Mouse (Mus musculus): ENCODE data around the gene Baiap2l1. TPM values are rescaled to one million over a fixed set of nuclear protein-coding genes. Genes with fewer than 3 reads are reported as not detected.
"Not testable (repeated sequence)": the region's sequence is repeated elsewhere in the genome, so short reads cannot be mapped to it uniquely, and the experiment has no call there.

Baiap2l1 gene
- polyA plus RNA-seq, 1 experiment from 2014 or later, result 2.3 TPM

- Histone ChIP-seq H3K27me3 (no peaks in the 10 kb centered on the region), H3K4me2 (no peak overlapping the region), H3K9me3 (no peaks in the 10 kb centered on the region), H3K27ac (replicated peaks) (no peak overlapping the region), H3K36me3 (no peaks in the 10 kb centered on the region), H3K4me3 (no peak overlapping the region), H3K4me1 (replicated peaks) (no peaks in the 10 kb centered on the region), H3K9ac (no peak overlapping the region)
- 77% methylated on average over 1 of the region's 1 CpGs for WGBS
- no peak for ATAC-seq (ENCODE audit: low FRiP score, low read depth)
Observed at GRCm38 (mm10) chr5:144341085-144341484, 16.8 kb downstream of the Baiap2l1 start.

DNA sequence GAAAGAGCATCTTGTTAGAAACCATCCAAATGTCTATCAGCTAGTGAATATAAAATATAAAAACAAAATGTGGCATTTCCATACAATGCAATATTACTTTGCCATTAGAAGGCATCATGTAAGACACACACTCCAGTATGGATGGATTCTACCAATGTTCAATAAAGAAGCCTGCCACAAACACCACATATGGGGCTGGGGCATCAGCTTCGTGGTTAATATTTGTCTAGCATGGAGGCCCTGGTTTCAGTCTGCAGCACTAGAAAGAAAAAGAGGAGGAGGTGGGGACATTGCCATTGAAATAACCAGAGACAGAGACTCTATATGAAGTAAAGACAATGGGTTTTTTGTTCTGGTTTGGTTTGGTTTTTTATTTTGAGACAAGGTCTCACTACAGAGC is 19.1 kb downstream of the Baiap2l1 start:
- Histone ChIP-seq H3K4me2 (no peak overlapping the region), H3K27ac (replicated peaks) (no peak overlapping the region), H3K27me3 (no peaks in the 10 kb centered on the region), H3K9ac (no peak overlapping the region), H3K9me3 (no peaks in the 10 kb centered on the region), H3K4me1 (replicated peaks) (no peaks in the 10 kb centered on the region), H3K36me3 (no peaks in the 10 kb centered on the region), H3K4me3 (no peak overlapping the region)
- ATAC-seq (ENCODE audit: low FRiP score, low read depth), result no peak
- 45% methylated on average over 1 of the region's 1 CpGs for WGBS

GRCm38 (mm10) chr5:144335357-144335756 is 22.6 kb downstream of the Baiap2l1 start:
- H3K9me3 ChIP-seq; H3K36me3 ChIP-seq; H3K27ac ChIP-seq (replicated peaks); H3K4me2 ChIP-seq; H3K4me3 ChIP-seq; H3K9ac ChIP-seq; H3K4me1 ChIP-seq (replicated peaks); H3K27me3 ChIP-seq; ATAC-seq (ENCODE audit: low FRiP score, low read depth): not testable (repeated sequence)
- WGBS, result 80% methylated on average over 6 of the region's 6 CpGs

- Histone ChIP-seq H3K27me3 (no peaks in the 10 kb centered on the region), H3K4me1 (replicated peaks) (no peaks in the 10 kb centered on the region), H3K36me3 (no peaks in the 10 kb centered on the region), H3K4me3 (no peak overlapping the region), H3K4me2 (no peak overlapping the region), H3K27ac (replicated peaks) (no peak overlapping the region), H3K9me3 (no peaks in the 10 kb centered on the region), H3K9ac (no peak overlapping the region)
- WGBS, result 92% methylated on average over 11 of the region's 11 CpGs
- no peak for ATAC-seq (ENCODE audit: low FRiP score, low read depth)
Observed at GRCm38 (mm10) chr5:144334010-144334409, 23.9 kb downstream of the Baiap2l1 start.

DNA sequence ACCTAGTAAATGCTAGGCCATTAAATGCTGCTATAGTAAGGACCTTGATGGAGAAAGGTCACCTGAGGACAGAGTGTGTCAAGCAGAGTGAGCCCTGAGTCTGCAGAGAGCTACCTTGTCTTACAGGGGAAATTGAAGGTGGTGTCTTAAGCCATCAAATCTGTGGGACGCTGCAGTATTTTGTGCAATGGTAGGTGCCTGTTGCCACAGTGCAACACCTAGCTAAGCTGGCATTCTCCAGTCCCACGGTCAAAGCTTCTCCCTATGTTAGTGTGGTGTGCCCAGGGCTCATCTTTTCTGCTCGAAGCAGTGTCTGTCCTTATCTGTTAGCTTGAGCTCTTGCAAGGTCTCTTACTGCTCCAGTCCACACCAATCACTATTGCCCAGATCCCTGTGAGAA is 35.2 kb downstream of the Baiap2l1 start:
- Histone ChIP-seq H3K4me1 (replicated peaks) (peaks cover 5% of the 10 kb centered on the region), H3K9ac (no peak overlapping the region), H3K4me2 (no peak overlapping the region), H3K4me3 (no peak overlapping the region), H3K9me3 (no peaks in the 10 kb centered on the region), H3K27ac (replicated peaks) (no peak overlapping the region), H3K36me3 (no peaks in the 10 kb centered on the region), H3K27me3 (no peaks in the 10 kb centered on the region)
- WGBS, result 92% methylated on average over 3 of the region's 3 CpGs
- ATAC-seq (ENCODE audit: low FRiP score, low read depth), result no peak

GRCm38 (mm10) chr5:144321681-144322080 is 36.2 kb downstream of the Baiap2l1 start:
- H3K4me3 ChIP-seq, result no peak overlapping the region
- 79% methylated on average over 7 of the region's 7 CpGs for WGBS
- H3K9me3 ChIP-seq, result no peaks in the 10 kb centered on the region
- H3K27me3 ChIP-seq, result no peaks in the 10 kb centered on the region
- no peaks in the 10 kb centered on the region for H3K36me3 ChIP-seq
- H3K4me1 ChIP-seq (replicated peaks), result peaks cover 5% of the 10 kb centered on the region
- no peak overlapping the region for H3K27ac ChIP-seq (replicated peaks)
- ATAC-seq (ENCODE audit: low FRiP score, low read depth), result no peak
- H3K9ac ChIP-seq, result no peak overlapping the region
- no peak overlapping the region for H3K4me2 ChIP-seq

- Histone ChIP-seq H3K9me3 (no peaks in the 10 kb centered on the region), H3K4me2 (no peak overlapping the region), H3K27ac (replicated peaks) (no peak overlapping the region), H3K27me3 (no peaks in the 10 kb centered on the region), H3K4me1 (replicated peaks) (peaks cover 5% of the 10 kb centered on the region), H3K4me3 (no peak overlapping the region), H3K36me3 (no peaks in the 10 kb centered on the region), H3K9ac (no peak overlapping the region)
- 41% methylated on average over 6 of the region's 6 CpGs for WGBS
- no peak for ATAC-seq (ENCODE audit: low FRiP score, low read depth)
Observed at GRCm38 (mm10) chr5:144318286-144318685, 39.6 kb downstream of the Baiap2l1 start.

DNA sequence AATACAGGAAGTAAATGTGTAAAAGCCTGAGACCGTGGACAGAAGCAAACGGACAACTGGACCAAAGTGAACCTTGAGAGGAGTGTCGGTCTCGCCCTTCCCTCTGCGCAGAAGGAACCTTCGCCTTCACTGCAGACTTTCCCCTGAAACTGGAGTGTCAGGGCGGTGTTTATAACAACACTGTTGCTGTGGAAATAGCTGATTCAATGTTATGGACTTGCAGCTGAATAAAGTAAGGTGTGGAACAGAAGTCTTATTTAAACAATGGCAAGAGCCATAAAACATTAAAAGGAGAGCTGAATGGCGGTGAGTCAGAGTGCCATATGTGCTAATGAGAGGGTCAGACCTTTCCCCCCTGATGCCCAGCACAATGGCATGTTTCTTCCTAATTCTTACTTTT is 40.5 kb downstream of the Baiap2l1 start:
- Histone ChIP-seq H3K9ac (no peak overlapping the region), H3K4me3 (no peak overlapping the region), H3K4me2 (no peak overlapping the region), H3K27ac (replicated peaks) (no peak overlapping the region), H3K36me3 (no peaks in the 10 kb centered on the region), H3K27me3 (no peaks in the 10 kb centered on the region), H3K9me3 (no peaks in the 10 kb centered on the region), H3K4me1 (replicated peaks) (peaks cover 5% of the 10 kb centered on the region)
- no peak for ATAC-seq (ENCODE audit: low FRiP score, low read depth)
- WGBS, result 90% methylated on average over 8 of the region's 8 CpGs

GRCm38 (mm10) chr5:144316442-144316841 is 41.5 kb downstream of the Baiap2l1 start:
- peaks cover 5% of the 10 kb centered on the region for H3K4me1 ChIP-seq (replicated peaks)
- H3K4me2 ChIP-seq, result no peak overlapping the region
- WGBS, result 73% methylated on average over 3 of the region's 3 CpGs
- no peak overlapping the region for H3K27ac ChIP-seq (replicated peaks)
- no peak overlapping the region for H3K4me3 ChIP-seq
- H3K27me3 ChIP-seq, result no peaks in the 10 kb centered on the region
- H3K36me3 ChIP-seq, result no peaks in the 10 kb centered on the region
- no peak for ATAC-seq (ENCODE audit: low FRiP score, low read depth)
- H3K9me3 ChIP-seq, result no peaks in the 10 kb centered on the region
- no peak overlapping the region for H3K9ac ChIP-seq

DNA sequence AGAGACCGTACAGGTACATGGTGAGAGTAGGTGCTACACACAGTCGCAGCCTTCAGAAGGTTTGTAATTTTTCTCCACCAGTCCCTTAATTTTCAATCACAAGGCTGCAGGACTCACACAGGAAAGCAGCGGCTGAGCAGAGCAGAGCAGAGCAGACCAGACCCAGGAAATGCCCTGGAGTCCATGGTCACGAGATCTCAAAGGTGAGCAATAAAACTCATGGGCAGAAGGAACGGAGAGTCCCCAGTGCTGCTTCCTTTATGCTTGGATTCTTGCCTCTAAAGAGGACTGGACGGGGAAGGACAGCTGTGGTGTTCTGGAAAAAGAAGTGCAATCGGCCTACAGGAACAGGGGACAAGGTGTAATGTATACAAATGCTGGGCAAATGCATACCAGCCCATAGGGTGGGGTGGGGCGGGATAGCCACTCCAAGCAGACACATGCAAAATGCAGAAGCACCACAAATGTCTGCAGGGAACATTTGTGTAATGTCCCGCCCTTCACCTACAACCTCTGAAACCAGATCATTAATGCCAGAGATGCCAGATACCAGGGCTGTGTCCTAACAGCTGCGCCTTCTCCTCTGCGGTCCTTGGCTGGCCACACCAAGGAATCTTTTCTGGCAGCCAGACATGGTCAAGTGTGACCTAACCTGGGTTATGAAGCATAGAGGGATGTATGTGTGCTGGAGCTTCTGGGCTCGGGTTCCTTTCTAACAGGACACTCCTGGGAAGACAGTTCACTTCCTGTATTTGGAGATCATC is 43.0 kb downstream of the Baiap2l1 start:
- Histone ChIP-seq H3K36me3 (no peaks in the 10 kb centered on the region), H3K4me3 (no peak overlapping the region), H3K9me3 (no peaks in the 10 kb centered on the region), H3K27ac (replicated peaks) (no peak overlapping the region), H3K27me3 (no peaks in the 10 kb centered on the region), H3K9ac (no peak overlapping the region), H3K4me2 (no peak overlapping the region), H3K4me1 (replicated peaks) (peaks cover 5% of the 10 kb centered on the region)
- 89% methylated on average over 12 of the region's 12 CpGs for WGBS
- no peak for ATAC-seq (ENCODE audit: low FRiP score, low read depth)

DNA sequence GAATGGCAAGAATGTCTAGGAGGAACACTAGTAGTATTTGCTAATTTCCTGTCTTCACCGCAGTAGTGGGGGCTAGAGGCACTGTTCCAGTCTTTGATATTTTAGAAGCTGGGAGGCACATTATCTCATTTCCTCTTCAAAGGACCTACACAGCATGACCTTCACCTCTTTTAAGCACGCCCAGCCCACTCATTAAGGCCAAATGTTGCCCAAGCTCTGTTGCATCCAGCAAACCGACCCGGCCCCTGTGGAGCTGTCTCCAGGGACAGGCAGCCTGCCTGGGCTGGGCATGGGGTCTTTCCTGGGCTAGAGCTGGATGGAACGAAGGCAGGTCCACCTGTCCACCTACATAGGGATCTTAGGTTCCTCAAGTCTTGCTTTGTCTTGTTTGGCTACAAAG is 44.6 kb downstream of the Baiap2l1 start:
- Histone ChIP-seq H3K36me3 (no peaks in the 10 kb centered on the region), H3K9ac (no peak overlapping the region), H3K4me3 (no peak overlapping the region), H3K27me3 (no peaks in the 10 kb centered on the region), H3K9me3 (no peaks in the 10 kb centered on the region), H3K27ac (replicated peaks) (no peak overlapping the region), H3K4me1 (replicated peaks) (peaks cover 5% of the 10 kb centered on the region), H3K4me2 (no peak overlapping the region)
- ATAC-seq (ENCODE audit: low FRiP score, low read depth), result no peak
- 48% methylated on average over 5 of the region's 5 CpGs for WGBS

GRCm38 (mm10) chr5:144312183-144312582 is 45.7 kb downstream of the Baiap2l1 start:
- Histone ChIP-seq H3K9ac (no peak overlapping the region), H3K4me1 (replicated peaks) (no peaks in the 10 kb centered on the region), H3K27me3 (no peaks in the 10 kb centered on the region), H3K4me3 (no peak overlapping the region), H3K4me2 (no peak overlapping the region), H3K27ac (replicated peaks) (no peak overlapping the region), H3K9me3 (no peaks in the 10 kb centered on the region), H3K36me3 (no peaks in the 10 kb centered on the region)
- ATAC-seq (ENCODE audit: low FRiP score, low read depth), result no peak
- WGBS, result 87% methylated on average over 7 of the region's 7 CpGs

DNA sequence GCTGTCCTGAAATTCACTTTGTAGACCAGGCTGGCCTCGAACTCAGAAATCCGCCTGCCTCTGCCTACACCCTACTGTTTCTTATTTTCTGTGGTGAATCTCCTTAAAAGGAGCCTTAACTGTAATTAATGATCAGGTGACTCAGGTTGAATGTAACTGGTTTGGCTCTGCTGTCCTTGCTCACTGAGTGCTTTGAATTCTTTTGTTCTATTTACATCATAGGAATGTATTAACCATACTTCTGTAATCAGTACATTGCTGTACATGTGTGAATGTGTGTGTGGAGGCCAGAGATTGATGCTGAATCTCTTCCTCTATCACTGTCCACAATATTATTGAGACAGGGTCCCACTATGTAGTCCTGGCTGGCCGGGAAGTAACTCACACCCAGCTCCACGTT is 49.0 kb downstream of the Baiap2l1 start:
- no peak overlapping the region for H3K9ac ChIP-seq
- ATAC-seq (ENCODE audit: low FRiP score, low read depth), result no peak
- H3K4me3 ChIP-seq, result no peak overlapping the region
- no peaks in the 10 kb centered on the region for H3K9me3 ChIP-seq
- H3K27me3 ChIP-seq, result no peaks in the 10 kb centered on the region
- WGBS, result 84% methylated on average over 4 of the region's 4 CpGs
- no peak overlapping the region for H3K4me2 ChIP-seq
- no peak overlapping the region for H3K27ac ChIP-seq (replicated peaks)
- no peaks in the 10 kb centered on the region for H3K4me1 ChIP-seq (replicated peaks)
- no peaks in the 10 kb centered on the region for H3K36me3 ChIP-seq
